In genomic region chr11:69934169-69934568, GRCm38 (mm10) we compare ENCODE assay signal across 8 mouse cellular contexts. TPM values are rescaled to one million over a fixed set of nuclear protein-coding genes. Genes with fewer than 3 reads are reported as not detected.
DNase-seq lines count a peak whose midpoint lies in the region; ATAC-seq and TF ChIP-seq lines count a peak whose summit lies in the region.

No protein-coding gene starts in this region.

- H3K27ac ChIP-seq in hindbrain, embryonic 14.5 days, result no peak overlapping the region

- POLR2A ChIA-PET in Patski (lab: Charles Lee), result interaction anchor here (0.6 kb wide), 2 partner anchors 10 to 210 kb away, joined by 3 read pairs; no protein-coding TSS in a partner anchor

- peak; percentile 44 for ATAC-seq in Patski
- no peak for ATAC-seq in hindbrain, embryonic 14.5 days (ENCODE audit: low FRiP score)

- H3K9ac ChIP-seq in hindbrain, embryonic 14.5 days, result no peak overlapping the region

- TF ChIP-seq CTCF in Patski (IDR thresholded peaks at IDR 0.05), result peak; percentile 95

- peaks cover 6% of the 10 kb centered on the region for H3K27me3 ChIP-seq in Patski
- peaks cover 36% of the 10 kb centered on the region for H3K27me3 ChIP-seq in hindbrain, embryonic 14.5 days (ENCODE audit: control insufficient read depth, insufficient read depth, low read length)
- H3K27me3 ChIP-seq in megakaryocyte, embryonic 14.5 days (replicated peaks), result peaks cover 50% of the 10 kb centered on the region

- in situ Hi-C loops in Patski (cut with MboI; ENCODE audit: low pct_unique_long_range_greater_than_20kb), result loop anchor here (10.0 kb wide), 1 partner anchor 281 kb away; the partner anchor contains the start of gene Slc16a11

- H3K9me3 ChIP-seq in hindbrain, embryonic 14.5 days (ENCODE audit: control insufficient read depth, low read length), result no peaks in the 10 kb centered on the region
- no peaks in the 10 kb centered on the region for H3K9me3 ChIP-seq in megakaryocyte, embryonic 14.5 days

- no peaks in the 10 kb centered on the region for H3K36me3 ChIP-seq in hindbrain, embryonic 14.5 days (replicated peaks; ENCODE audit: control insufficient read depth, insufficient read depth)
- H3K36me3 ChIP-seq in megakaryocyte, embryonic 14.5 days (replicated peaks; ENCODE audit: low read length), result no peaks in the 10 kb centered on the region

- no peaks in the 10 kb centered on the region; the same call in 1 of the 2 replicates for H3K4me1 ChIP-seq in hindbrain, embryonic 14.5 days (replicated peaks; ENCODE audit: control insufficient read depth, insufficient read depth, low read length)
- H3K4me1 ChIP-seq in megakaryocyte, embryonic 14.5 days, result peaks cover 54% of the 10 kb centered on the region

- CTCF ChIA-PET in Patski (lab: Charles Lee), result interaction anchor here (1.1 to 4.8 kb wide), 12 partner anchors 10 to 203 kb away, joined by 3 to 85 read pairs (median 4); partner anchors contain the start of genes 2810408A11Rik, Ctdnep1, Eif5a and Neurl4

- no peak for DNase-seq in Patski (ENCODE audit: low read depth, low spot score)
- DNase-seq in cerebellum, postnatal 14 days, result peak; percentile 96 to 99
- peak; percentile 79 to 84 for DNase-seq in frontal cortex, postnatal 25 days (ENCODE audit: low spot score in 2 of 2)
- peak; percentile 90 for DNase-seq in hindbrain, embryonic 14.5 days (ENCODE audit: low spot score)
- DNase-seq in layer of hippocampus, postnatal 36 days, result peak; percentile 85 to 90
- peak; percentile 85 to 94 for DNase-seq in right cerebral cortex, adult 2 months (ENCODE audit: low spot score in 2 of 2)
- peak; percentile 95 for DNase-seq in urinary bladder, postnatal 14 days (ENCODE audit: low spot score)

- WGBS in hindbrain, embryonic 14.5 days, result 1% methylated on average over 18 of the region's 18 CpGs

- peak overlapping the region; percentile 29 for H3K4me2 ChIP-seq in hindbrain, embryonic 14.5 days (replicated peaks)

- no peak overlapping the region; the same call in 1 of the 2 replicates for H3K4me3 ChIP-seq in hindbrain, embryonic 14.5 days (replicated peaks; ENCODE audit: low read length)
- peak overlapping the region; percentile 85 for H3K4me3 ChIP-seq in megakaryocyte, embryonic 14.5 days (replicated peaks)

RNA-seq across cellular contexts. Expression of gene Ybx2, which starts 1.4 kb away (rescaled TPM):
- 2.4 TPM for polyA plus RNA-seq in Patski (2021)
- polyA plus RNA-seq in hindbrain, embryonic 14.5 days (2014; fragmentation: Nextera tagmentation; extraction: Ambion mirVana), result 7.1 and 7.3 TPM in 2 replicates
- 10 to 100 TPM; 10.9 to 11.1 TPM for total RNA-seq in layer of hippocampus, postnatal 36 days (2021)
- polyA plus RNA-seq in megakaryocyte, embryonic 14.5 days (2012; ENCODE audit: insufficient read depth, low replicate concordance), result 0.75 TPM in 1 of 2 replicates, not detected in the other

RNA-seq across cellular contexts. Expression of gene Eif5a, which starts 12.4 kb away (rescaled TPM):
- polyA plus RNA-seq in Patski (2021), result 768 TPM
- polyA plus RNA-seq in hindbrain, embryonic 14.5 days (2014; fragmentation: Nextera tagmentation; extraction: Ambion mirVana), result 1,061 and 1,077 TPM in 2 replicates
- total RNA-seq in layer of hippocampus, postnatal 36 days (2021), result 100 to 1,000 TPM; 416 to 445 TPM
- polyA plus RNA-seq in megakaryocyte, embryonic 14.5 days (2012; ENCODE audit: insufficient read depth, low replicate concordance), result 2,079 and 2,119 TPM in 2 replicates

RNA-seq across cellular contexts. Expression of gene Slc2a4, which starts 13.8 kb away (rescaled TPM):
- polyA plus RNA-seq in Patski (2021), result 0.13 TPM
- 2.2 and 2.3 TPM in 2 replicates for polyA plus RNA-seq in hindbrain, embryonic 14.5 days (2014; fragmentation: Nextera tagmentation; extraction: Ambion mirVana)
- total RNA-seq in layer of hippocampus, postnatal 36 days (2021), result 1 to 10 TPM; 1.8 TPM
- not detected in 2 replicates for polyA plus RNA-seq in megakaryocyte, embryonic 14.5 days (2012; ENCODE audit: insufficient read depth, low replicate concordance)

RNA-seq across cellular contexts. Expression of gene Gps2, which starts 20.5 kb away (rescaled TPM):
- 55.6 TPM for polyA plus RNA-seq in Patski (2021)
- polyA plus RNA-seq in hindbrain, embryonic 14.5 days (2014; fragmentation: Nextera tagmentation; extraction: Ambion mirVana), result 50.4 and 56.5 TPM in 2 replicates
- total RNA-seq in layer of hippocampus, postnatal 36 days (2021), result 10 to 100 TPM; 31.9 to 38.2 TPM
- 116 and 124 TPM in 2 replicates for polyA plus RNA-seq in megakaryocyte, embryonic 14.5 days (2012; ENCODE audit: insufficient read depth, low replicate concordance)

RNA-seq across cellular contexts. Expression of gene Cldn7, which starts 30.4 kb away (rescaled TPM):
- not detected for polyA plus RNA-seq in Patski (2021)
- polyA plus RNA-seq in hindbrain, embryonic 14.5 days (2014; fragmentation: Nextera tagmentation; extraction: Ambion mirVana), result 0.32 and 0.47 TPM in 2 replicates
- not detected for total RNA-seq in layer of hippocampus, postnatal 36 days (2021)
- polyA plus RNA-seq in megakaryocyte, embryonic 14.5 days (2012; ENCODE audit: insufficient read depth, low replicate concordance), result not detected in 2 replicates
